Mouse (Mus musculus) small intestine, adult 2 months (tissue): Measurements from ENCODE around the gene Ell2.

Experiments
- CTCF ChIP-seq: fragments of 200-500 bp; IDR thresholded peaks from 2 replicates; pipeline ENCODE4 v1.5.1; 2012; ENCODE audit warnings: low read depth, mild to moderate bottlenecking, control low read depth, inconsistent platforms, low read length, moderate library complexity, mixed read lengths; ENCODE audit not compliant: insufficient replicate concordance, insufficient read length; ENCODE audit errors: extremely low read depth
- POLR2A ChIP-seq: fragments of 200-500 bp; IDR thresholded peaks from 2 replicates; pipeline ENCODE4 v1.6.1; 2012; ENCODE audit warnings: low read depth, mild to moderate bottlenecking, control low read depth, inconsistent platforms, low read length, moderate library complexity

GRCm38 (mm10) chr13:75730717-75731116 lies 24.2 kb downstream of the Ell2 start:
- TF ChIP-seq CTCF (no peak), POLR2A (no peak)
